Mouse (Mus musculus): ENCODE results near the gene Isg20l2. TPM values are rescaled to one million over a fixed set of nuclear protein-coding genes. Genes with fewer than 3 reads are reported as not detected.
A peak's percentile ranks its signal among the peaks of the same experiment; 100 is the strongest.

The Isg20l2 gene
- polyA plus RNA-seq, 1 experiment from 2014 or later = 40.4 TPM

GRCm38 (mm10) chr3:87907906-87908305 is 22.2 kb upstream of the Isg20l2 start:
- Histone ChIP-seq H3K27ac (peak overlapping the region; percentile 96), H3K9me3 (replicated peaks; ENCODE audit: low read length) (no peaks in the 10 kb centered on the region), H3K27me3 (ENCODE audit: insufficient read depth, low read length) (no peaks in the 10 kb centered on the region), H3K36me3 (ENCODE audit: insufficient read depth, low read length) (no peaks in the 10 kb centered on the region), H3K4me1 (replicated peaks; ENCODE audit: insufficient read depth, low read length) (peaks cover 34% of the 10 kb centered on the region), H3K4me3 (replicated peaks; ENCODE audit: low read depth, low read length) (peak overlapping the region; percentile 83), H3K4me2 (ENCODE audit: low read length) (peak overlapping the region; percentile 59), H3K9ac (ENCODE audit: low read depth, low read length) (peak overlapping the region; percentile 89)
- no peak for TF ChIP-seq CTCF (IDR thresholded peaks at IDR 0.05; ENCODE audit: low read depth)
- ATAC-seq (replicated peaks; ENCODE audit: low FRiP score, low read depth) = no peak
- DNase-seq (ENCODE audit: low spot score) = peak; percentile 43
- 0% methylated on average over 1 of the region's 1 CpGs for WGBS

GRCm38 (mm10) chr3:87909381-87909780 is 20.7 kb upstream of the Isg20l2 start:
- H3K4me2 ChIP-seq (ENCODE audit: low read length) = peak overlapping the region; percentile 62
- no peaks in the 10 kb centered on the region for H3K27me3 ChIP-seq (ENCODE audit: insufficient read depth, low read length)
- H3K27ac ChIP-seq = peak overlapping the region; percentile 96
- H3K9me3 ChIP-seq (replicated peaks; ENCODE audit: low read length) = no peaks in the 10 kb centered on the region
- TF ChIP-seq CTCF (IDR thresholded peaks at IDR 0.05; ENCODE audit: low read depth) = no peak
- WGBS = 91% methylated on average over 2 of the region's 2 CpGs
- H3K4me3 ChIP-seq (replicated peaks; ENCODE audit: low read depth, low read length) = no peak overlapping the region
- H3K36me3 ChIP-seq (ENCODE audit: insufficient read depth, low read length) = 0 out of 2 replicates have a peak, but pooled peaks cover 9% of the 10 kb centered on the region
- H3K4me1 ChIP-seq (replicated peaks; ENCODE audit: insufficient read depth, low read length) = peaks cover 34% of the 10 kb centered on the region
- ATAC-seq (replicated peaks; ENCODE audit: low FRiP score, low read depth) = no peak
- H3K9ac ChIP-seq (ENCODE audit: low read depth, low read length) = no peak overlapping the region
- no peak for DNase-seq (ENCODE audit: low spot score)

GRCm38 (mm10) chr3:87909874-87910273 is 20.2 kb upstream of the Isg20l2 start:
- no peaks in the 10 kb centered on the region for H3K9me3 ChIP-seq (replicated peaks; ENCODE audit: low read length)
- peak overlapping the region; percentile 46 for H3K9ac ChIP-seq (ENCODE audit: low read depth, low read length)
- DNase-seq (ENCODE audit: low spot score) (no peak), ATAC-seq (replicated peaks; ENCODE audit: low FRiP score, low read depth) (no peak)
- peak overlapping the region; percentile 62 for H3K4me2 ChIP-seq (ENCODE audit: low read length)
- H3K4me1 ChIP-seq (replicated peaks; ENCODE audit: insufficient read depth, low read length) = peaks cover 34% of the 10 kb centered on the region
- H3K4me3 ChIP-seq (replicated peaks; ENCODE audit: low read depth, low read length) = peak overlapping the region; percentile 32; the same call in 1 of the 2 replicates
- WGBS = 6% methylated on average over 4 of the region's 4 CpGs
- peaks cover 14% of the 10 kb centered on the region; the same call in 1 of the 2 replicates for H3K36me3 ChIP-seq (ENCODE audit: insufficient read depth, low read length)
- no peaks in the 10 kb centered on the region for H3K27me3 ChIP-seq (ENCODE audit: insufficient read depth, low read length)
- peak overlapping the region; percentile 96 for H3K27ac ChIP-seq
- TF ChIP-seq CTCF (IDR thresholded peaks at IDR 0.05; ENCODE audit: low read depth) = no peak

- ATAC-seq (replicated peaks; ENCODE audit: low FRiP score, low read depth) (peak; percentile 57), DNase-seq (ENCODE audit: low spot score) (peak; percentile 96)
- Histone ChIP-seq H3K9me3 (replicated peaks; ENCODE audit: low read length) (no peaks in the 10 kb centered on the region), H3K27ac (peak overlapping the region; percentile 96), H3K9ac (ENCODE audit: low read depth, low read length) (peak overlapping the region; percentile 46), H3K4me2 (ENCODE audit: low read length) (peak overlapping the region; percentile 62), H3K4me1 (replicated peaks; ENCODE audit: insufficient read depth, low read length) (peaks cover 34% of the 10 kb centered on the region), H3K4me3 (replicated peaks; ENCODE audit: low read depth, low read length) (peak overlapping the region; percentile 32), H3K27me3 (ENCODE audit: insufficient read depth, low read length) (no peaks in the 10 kb centered on the region), H3K36me3 (ENCODE audit: insufficient read depth, low read length) (peaks cover 21% of the 10 kb centered on the region; the same call in 1 of the 2 replicates)
- WGBS = 5% methylated on average over 12 of the region's 12 CpGs
- no peak for TF ChIP-seq CTCF (IDR thresholded peaks at IDR 0.05; ENCODE audit: low read depth)
These were observed 19.5 kb upstream of the Isg20l2 start for GRCm38 (mm10) chr3:87910573-87911141.

DNA sequence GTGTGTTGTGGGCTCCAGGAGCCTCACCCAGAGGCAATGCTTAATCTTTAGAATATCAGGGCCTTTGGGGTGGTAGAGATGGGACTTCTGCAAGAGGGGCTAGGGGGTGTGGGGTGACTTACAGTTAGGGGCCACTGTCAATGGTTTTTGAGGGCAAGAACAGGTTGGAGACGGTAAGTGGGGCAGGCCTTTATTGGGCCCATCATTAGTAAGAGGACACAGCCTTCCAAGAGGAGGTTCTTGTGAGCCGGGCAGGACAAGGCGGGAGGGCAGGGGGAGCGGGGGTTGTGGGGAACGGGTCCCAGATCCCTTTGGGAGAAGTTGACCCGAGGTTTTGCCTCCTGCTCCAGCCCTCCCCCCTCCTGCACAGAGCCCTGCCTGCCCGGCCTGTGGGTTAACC is 16.6 kb upstream of the Isg20l2 start:
- 87% methylated on average over 6 of the region's 7 CpGs for WGBS
- Histone ChIP-seq H3K27ac (no peak overlapping the region), H3K4me3 (replicated peaks; ENCODE audit: low read depth, low read length) (no peak overlapping the region), H3K36me3 (ENCODE audit: insufficient read depth, low read length) (peaks cover 37% of the 10 kb centered on the region), H3K4me1 (replicated peaks; ENCODE audit: insufficient read depth, low read length) (peaks cover 23% of the 10 kb centered on the region), H3K4me2 (ENCODE audit: low read length) (no peak overlapping the region), H3K9ac (ENCODE audit: low read depth, low read length) (no peak overlapping the region), H3K9me3 (replicated peaks; ENCODE audit: low read length) (no peaks in the 10 kb centered on the region), H3K27me3 (ENCODE audit: insufficient read depth, low read length) (no peaks in the 10 kb centered on the region)
- TF ChIP-seq CTCF (IDR thresholded peaks at IDR 0.05; ENCODE audit: low read depth) = no peak
- ATAC-seq (replicated peaks; ENCODE audit: low FRiP score, low read depth) (no peak), DNase-seq (ENCODE audit: low spot score) (no peak)

GRCm38 (mm10) chr3:87913891-87914290 is 16.2 kb upstream of the Isg20l2 start:
- Histone ChIP-seq H3K4me1 (replicated peaks; ENCODE audit: insufficient read depth, low read length) (peaks cover 19% of the 10 kb centered on the region), H3K27me3 (ENCODE audit: insufficient read depth, low read length) (no peaks in the 10 kb centered on the region), H3K4me3 (replicated peaks; ENCODE audit: low read depth, low read length) (no peak overlapping the region), H3K4me2 (ENCODE audit: low read length) (no peak overlapping the region), H3K36me3 (ENCODE audit: insufficient read depth, low read length) (peaks cover 37% of the 10 kb centered on the region), H3K27ac (no peak overlapping the region), H3K9me3 (replicated peaks; ENCODE audit: low read length) (no peaks in the 10 kb centered on the region), H3K9ac (ENCODE audit: low read depth, low read length) (no peak overlapping the region)
- no peak for ATAC-seq (replicated peaks; ENCODE audit: low FRiP score, low read depth)
- TF ChIP-seq CTCF (IDR thresholded peaks at IDR 0.05; ENCODE audit: low read depth) = no peak
- WGBS = 91% methylated on average over 10 of the region's 10 CpGs
- DNase-seq (ENCODE audit: low spot score) = no peak
